Mouse (Mus musculus) left cerebral cortex, postnatal 10 days (tissue): Measurements from ENCODE around the gene Mdm2. TPM values are rescaled to one million over a fixed set of nuclear protein-coding genes. Genes with fewer than 3 reads are reported as not detected.
A peak's percentile ranks its signal among the peaks of the same experiment; 100 is the strongest.

Source experiments
- DNase-seq, 2 experiments: peaks; one replicate each; pipeline ENCODE4 v3.0.0; 2021 to 2022; ENCODE audit warnings: low spot score in 2 of 2, mixed read lengths in 1 of 2; ENCODE audit errors: extremely low spot score in 1 of 2
- intact Hi-C: fragments of 180-260 bp; cut with DNase I; formaldehyde crosslinking; loops from one replicate; pipeline ENCODE4 v1.15.1; 2025
- total RNA-seq, 2 experiments: library from RNA; stranded (reverse); gene quantifications; 2 replicates each; pipeline ENCODE4 v1.2.3; 2021

Gene Mdm2
- total RNA-seq, 2 experiments from 2014 or later: 39.5 to 42.1 TPM

- intact Hi-C loops: loop anchor here (5.0 kb wide), 2 partner anchors 162 to 457 kb away; partner anchors contain the start of gene Yeats4
- DNase-seq: no peak
Observed at GRCm38 (mm10) chr10:117679029-117679686, 31.4 kb downstream of the Mdm2 start.

GRCm38 (mm10) chr10:117678357-117678756 is 32.2 kb downstream of the Mdm2 start:
- intact Hi-C loops: loop anchor here (5.0 kb wide), 2 partner anchors 161 to 456 kb away; partner anchors contain the start of gene Yeats4

GRCm38 (mm10) chr10:117677494-117678236 is 32.9 kb downstream of the Mdm2 start:
- DNase-seq: no peak
- intact Hi-C loops: loop anchor here (2.0 to 5.0 kb wide), 3 partner anchors 160 to 455 kb away; partner anchors contain the start of gene Yeats4

More at GRCm38 (mm10) chr10:117678357-117678756, 32.2 kb downstream of the Mdm2 start:
- no peak for DNase-seq

GRCm38 (mm10) chr10:117676644-117677313 is 33.8 kb downstream of the Mdm2 start:
- intact Hi-C loops: loop anchor here (2.0 to 5.0 kb wide), 3 partner anchors 159 to 454 kb away; partner anchors contain the start of gene Yeats4
- DNase-seq: peak in 1 of 2 experiments; percentile 36

- intact Hi-C loops: loop anchor here (2.0 to 5.0 kb wide), 3 partner anchors 159 to 454 kb away; partner anchors contain the start of gene Yeats4
- DNase-seq: peak; percentile 34 to 58
Observed at GRCm38 (mm10) chr10:117676036-117676643, 34.4 kb downstream of the Mdm2 start.

GRCm38 (mm10) chr10:117675096-117676035 is 35.2 kb downstream of the Mdm2 start:
- intact Hi-C loops: loop anchor here (2.0 to 5.0 kb wide), 3 partner anchors 158 to 453 kb away; partner anchors contain the start of gene Yeats4
- peak; percentile 88 to 91 for DNase-seq

- DNase-seq: no peak
- intact Hi-C loops: loop anchor here (5.0 kb wide), 2 partner anchors 157 to 452 kb away; partner anchors contain the start of gene Yeats4
Observed at GRCm38 (mm10) chr10:117674359-117675019, 36.1 kb downstream of the Mdm2 start.

GRCm38 (mm10) chr10:117673913-117674312 is 36.6 kb downstream of the Mdm2 start:
- intact Hi-C loops: no loop called here

GRCm38 (mm10) chr10:117672693-117673092 is 37.9 kb downstream of the Mdm2 start:
- intact Hi-C loops: no loop called here

More at GRCm38 (mm10) chr10:117673913-117674312, 36.6 kb downstream of the Mdm2 start:
- DNase-seq: no peak

GRCm38 (mm10) chr10:117671930-117672666 is 38.5 kb downstream of the Mdm2 start:
- DNase-seq: no peak
- intact Hi-C loops: no loop called here

More at GRCm38 (mm10) chr10:117672693-117673092, 37.9 kb downstream of the Mdm2 start:
- DNase-seq: peak in 1 of 2 experiments; percentile 53

- intact Hi-C loops: no loop called here
Observed at GRCm38 (mm10) chr10:117671266-117671665, 39.3 kb downstream of the Mdm2 start.

GRCm38 (mm10) chr10:117670791-117671190 is 39.8 kb downstream of the Mdm2 start:
- intact Hi-C loops: no loop called here
- DNase-seq: no peak

More at GRCm38 (mm10) chr10:117671266-117671665, 39.3 kb downstream of the Mdm2 start:
- DNase-seq: no peak

- no peak for DNase-seq
- intact Hi-C loops: no loop called here
Observed at GRCm38 (mm10) chr10:117670092-117670491, 40.5 kb downstream of the Mdm2 start.

- intact Hi-C loops: no loop called here
- DNase-seq: no peak
Observed at GRCm38 (mm10) chr10:117669449-117670090, 41.0 kb downstream of the Mdm2 start.

- intact Hi-C loops: no loop called here
Observed at GRCm38 (mm10) chr10:117668546-117669300, 41.8 kb downstream of the Mdm2 start.

More at GRCm38 (mm10) chr10:117668546-117669300, 41.8 kb downstream of the Mdm2 start:
- DNase-seq: no peak
